Mouse (Mus musculus): ENCODE measurements around the gene Clic4. TPM values are rescaled to one million over a fixed set of nuclear protein-coding genes. Genes with fewer than 3 reads are reported as not detected.

Gene Clic4
- polyA plus RNA-seq, 1 experiment from 2014 or later: 207 TPM

DNA sequence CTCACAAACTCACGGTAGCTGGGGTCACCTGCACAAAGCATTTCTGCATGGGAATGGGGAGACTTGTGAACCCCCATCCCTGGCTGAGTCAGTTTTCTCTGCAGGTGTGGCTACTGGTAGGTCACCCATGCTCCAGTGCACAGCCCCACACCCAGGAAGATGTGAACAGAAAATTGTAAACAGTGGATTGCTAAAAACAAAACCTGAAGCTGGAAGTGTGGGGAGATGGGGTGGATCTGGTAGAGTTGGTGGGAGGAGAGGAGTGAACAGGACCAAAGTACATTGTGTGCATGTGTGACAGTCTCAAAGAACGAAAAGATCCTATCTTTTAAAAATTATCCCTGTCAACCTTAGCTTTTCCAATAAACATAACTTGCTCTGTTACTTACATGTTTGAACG lies 52.0 kb downstream of the Clic4 start:
- Histone ChIP-seq H3K36me3 (replicated peaks) (peaks cover 96% of the 10 kb centered on the region), H3K27ac (replicated peaks) (no peak overlapping the region), H3K9me3 (no peaks in the 10 kb centered on the region), H3K4me1 (no peaks in the 10 kb centered on the region), H3K27me3 (replicated peaks; ENCODE audit: low read depth, poor library complexity, severe bottlenecking) (no peaks in the 10 kb centered on the region), H3K4me3 (no peak overlapping the region)
- WGBS: 91% methylated on average over 3 of the region's 3 CpGs
- no peak for DNase-seq (ENCODE audit: low spot score)

DNA sequence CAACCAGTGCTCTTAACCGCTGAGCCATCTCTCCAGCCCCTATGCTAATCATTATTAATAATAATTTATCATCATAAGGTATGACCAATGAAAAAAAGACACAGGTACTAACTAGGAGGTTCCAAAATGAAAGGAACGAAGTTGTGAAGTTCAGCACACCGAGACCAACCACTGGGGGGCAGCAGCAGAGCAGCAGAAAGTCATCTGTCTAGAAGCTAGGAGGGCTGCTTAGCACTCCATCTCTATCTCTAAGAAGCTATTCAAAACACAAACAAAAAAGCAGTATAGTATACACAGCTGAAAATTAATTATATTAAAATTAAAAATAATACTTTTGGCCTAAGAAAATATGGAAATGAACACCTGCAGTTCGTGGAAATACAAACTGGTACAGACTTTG lies 53.0 kb downstream of the Clic4 start:
- peak; percentile 69 for DNase-seq (ENCODE audit: low spot score)
- Histone ChIP-seq H3K4me1 (no peaks in the 10 kb centered on the region), H3K27ac (replicated peaks) (no peak overlapping the region), H3K27me3 (replicated peaks; ENCODE audit: low read depth, poor library complexity, severe bottlenecking) (no peaks in the 10 kb centered on the region), H3K4me3 (no peak overlapping the region), H3K9me3 (no peaks in the 10 kb centered on the region), H3K36me3 (replicated peaks) (peaks cover 96% of the 10 kb centered on the region)
- 59% methylated on average over 4 of the region's 4 CpGs for WGBS

DNA sequence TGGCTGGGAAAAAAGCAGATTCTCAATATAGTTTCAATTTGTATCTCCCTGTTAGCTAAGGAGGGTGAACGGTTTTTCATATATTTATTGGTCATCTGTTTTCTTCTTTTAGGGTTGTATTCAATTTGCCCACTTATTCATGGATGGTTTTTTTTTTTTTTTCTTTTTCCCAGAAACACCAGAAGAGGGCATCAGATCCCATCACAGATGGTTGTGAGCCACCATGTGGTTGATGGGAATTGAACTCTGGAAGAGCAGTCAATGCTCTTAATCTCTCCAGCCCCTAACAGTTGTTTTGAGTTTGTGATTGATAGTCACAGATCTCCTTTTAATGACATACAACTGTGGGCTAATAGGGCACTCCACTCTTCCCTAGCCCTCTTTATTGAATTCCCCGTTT lies 62.8 kb downstream of the Clic4 start:
- Histone ChIP-seq H3K36me3 (replicated peaks) (peaks cover 39% of the 10 kb centered on the region), H3K27ac (replicated peaks) (no peak overlapping the region), H3K4me3 (no peak overlapping the region), H3K27me3 (replicated peaks; ENCODE audit: low read depth, poor library complexity, severe bottlenecking) (peaks cover 34% of the 10 kb centered on the region), H3K9me3 (peaks cover 5% of the 10 kb centered on the region; the same call in 1 of the 2 replicates), H3K4me1 (peaks cover 9% of the 10 kb centered on the region)
- WGBS: 78% methylated on average over 2 of the region's 2 CpGs
- no peak for DNase-seq (ENCODE audit: low spot score)

DNA sequence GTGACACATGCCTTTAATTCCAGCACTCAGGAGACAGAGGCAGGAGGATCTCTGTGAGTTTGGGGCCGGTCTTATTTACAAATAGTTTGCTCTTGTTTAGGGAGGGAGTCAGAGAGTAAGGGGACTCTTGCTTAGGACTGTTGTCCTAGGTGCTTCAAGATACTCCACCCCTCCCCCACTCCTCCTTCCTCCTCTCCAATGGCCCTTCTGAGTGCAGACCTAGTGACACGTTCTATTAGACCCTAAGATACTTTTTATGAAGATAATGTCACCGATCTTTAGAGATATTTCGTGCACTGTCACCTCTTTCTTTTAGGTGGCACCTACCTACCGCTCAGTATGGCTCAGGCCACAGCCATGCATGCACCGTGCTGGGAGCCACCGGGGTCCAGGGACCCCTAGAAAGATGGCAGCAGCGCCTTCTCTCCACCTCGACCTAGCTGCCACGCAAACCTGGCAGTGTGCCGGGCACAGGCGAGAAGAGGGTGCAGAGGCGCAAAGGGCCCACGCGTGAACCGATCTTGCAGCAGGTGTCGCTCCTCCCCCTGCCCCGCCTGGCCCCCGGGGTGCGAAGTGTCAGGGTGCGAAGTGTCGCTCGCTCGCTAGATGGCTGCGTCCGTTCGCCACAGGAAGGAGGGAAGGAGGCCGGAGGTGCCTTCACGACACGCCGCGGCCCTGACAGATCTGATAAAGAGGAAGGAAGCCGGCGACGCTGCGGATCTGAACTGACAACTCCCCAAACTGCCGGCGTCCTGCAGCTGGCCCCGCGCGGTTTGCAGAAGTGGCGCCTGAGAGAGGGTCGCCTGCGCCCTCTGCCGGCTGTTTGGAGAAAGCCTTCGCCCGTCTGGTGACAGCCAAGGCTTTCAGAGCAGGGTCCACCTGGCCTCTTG lies 66.7 kb downstream of the Clic4 start:
- peaks cover 68% of the 10 kb centered on the region for H3K27me3 ChIP-seq (replicated peaks; ENCODE audit: low read depth, poor library complexity, severe bottlenecking)
- peak overlapping the region; percentile 57 for H3K4me3 ChIP-seq
- WGBS: 2% methylated on average over 47 of the region's 47 CpGs
- DNase-seq (ENCODE audit: low spot score): peak; percentile 90
- H3K36me3 ChIP-seq (replicated peaks): peaks cover 8% of the 10 kb centered on the region
- H3K4me1 ChIP-seq: peaks cover 24% of the 10 kb centered on the region
- peaks cover 5% of the 10 kb centered on the region; the same call in 1 of the 2 replicates for H3K9me3 ChIP-seq
- H3K27ac ChIP-seq (replicated peaks): no peak overlapping the region

DNA sequence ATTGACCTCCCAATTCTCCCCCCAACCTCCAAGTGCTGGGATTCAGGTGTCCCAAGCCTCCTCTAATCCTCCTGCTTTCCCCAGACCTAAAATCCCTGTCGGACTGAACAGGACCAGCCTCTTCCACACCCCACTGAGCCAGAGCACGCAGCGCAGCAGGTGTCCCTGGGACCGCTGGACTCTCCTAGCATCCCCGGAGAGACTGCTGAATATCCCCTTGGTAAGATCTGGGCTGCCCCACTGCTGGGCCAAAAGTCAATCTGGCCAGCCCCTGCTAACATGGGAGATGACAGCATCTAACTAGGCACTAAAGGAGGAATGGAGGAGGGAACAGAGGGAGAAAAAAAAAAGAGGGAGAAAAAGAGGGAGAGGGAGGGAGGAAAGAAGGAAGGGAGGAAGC lies 67.4 kb downstream of the Clic4 start:
- Histone ChIP-seq H3K27me3 (replicated peaks; ENCODE audit: low read depth, poor library complexity, severe bottlenecking) (peaks cover 68% of the 10 kb centered on the region), H3K27ac (replicated peaks) (no peak overlapping the region), H3K9me3 (no peaks in the 10 kb centered on the region), H3K4me3 (no peak overlapping the region), H3K36me3 (replicated peaks) (peaks cover under 1% of the 10 kb centered on the region), H3K4me1 (peaks cover 24% of the 10 kb centered on the region)
- no peak for DNase-seq (ENCODE audit: low spot score)
- WGBS: 10% methylated on average over 5 of the region's 5 CpGs

DNA sequence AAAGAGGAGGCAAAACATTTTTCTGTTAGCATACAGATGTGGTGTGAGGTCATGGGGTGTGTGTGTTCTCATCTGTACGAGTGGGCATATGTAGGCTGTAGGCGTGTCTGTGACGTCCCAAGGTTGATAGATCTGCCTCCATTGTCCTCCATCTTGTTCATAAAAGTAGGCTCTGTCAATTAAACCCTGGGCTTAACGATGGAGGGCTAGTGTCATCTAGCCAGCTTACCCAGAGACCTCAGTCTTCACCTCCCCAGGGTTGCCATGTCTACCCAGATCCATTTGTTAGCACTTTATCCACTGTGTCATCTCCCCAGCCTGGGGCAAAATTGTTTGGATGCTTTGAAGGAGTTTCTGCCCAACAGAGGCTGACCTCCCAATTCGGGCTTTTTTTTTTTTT lies 67.9 kb downstream of the Clic4 start:
- WGBS: 61% methylated on average over 5 of the region's 5 CpGs
- H3K27me3 ChIP-seq (replicated peaks; ENCODE audit: low read depth, poor library complexity, severe bottlenecking): peaks cover 68% of the 10 kb centered on the region

DNA sequence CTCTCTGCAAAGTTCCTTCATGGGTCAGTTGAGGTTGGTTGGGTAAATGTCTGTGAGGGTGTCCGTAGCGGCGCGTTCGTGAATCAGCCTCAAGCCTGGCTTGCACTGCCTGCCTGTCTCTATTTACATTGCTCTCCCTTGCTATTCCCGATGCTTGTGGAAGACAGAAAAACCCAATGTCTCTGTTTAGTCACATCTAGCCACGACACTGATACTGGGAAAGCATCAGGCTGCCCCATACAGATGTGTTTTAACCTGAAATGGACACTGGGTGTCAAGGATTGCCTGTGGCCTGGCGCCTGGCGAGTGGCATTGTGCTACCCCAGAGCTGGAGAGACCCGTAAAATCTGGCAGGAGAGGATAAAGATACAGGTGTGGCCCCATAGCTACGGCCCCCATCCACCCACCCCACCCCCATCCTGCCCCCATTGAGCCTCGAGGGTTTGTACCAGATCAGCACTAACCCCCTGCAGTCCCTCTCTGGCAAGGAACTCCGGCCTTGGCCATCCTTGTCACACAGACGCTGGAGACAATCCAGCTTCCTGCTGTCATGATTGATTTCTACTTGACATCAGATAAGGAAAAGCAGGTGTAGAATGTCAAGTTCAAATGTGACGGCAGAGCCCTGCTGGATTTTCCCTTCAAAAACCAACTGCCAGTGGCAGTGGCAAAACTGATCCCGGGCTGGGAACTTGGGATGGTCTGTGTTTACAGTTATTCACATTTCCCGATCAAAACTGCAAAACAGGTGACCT lies 68.6 kb downstream of the Clic4 start:
- Histone ChIP-seq H3K27ac (replicated peaks) (no peak overlapping the region), H3K9me3 (no peaks in the 10 kb centered on the region), H3K27me3 (replicated peaks; ENCODE audit: low read depth, poor library complexity, severe bottlenecking) (peaks cover 68% of the 10 kb centered on the region), H3K4me3 (peak overlapping the region; percentile 48), H3K4me1 (peaks cover 24% of the 10 kb centered on the region), H3K36me3 (replicated peaks) (no peaks in the 10 kb centered on the region)
- no peak for DNase-seq (ENCODE audit: low spot score)
- 20% methylated on average over 17 of the region's 17 CpGs for WGBS

More for the DNA sequence above, 67.9 kb downstream of the Clic4 start:
- DNase-seq (ENCODE audit: low spot score): no peak
- peaks cover 24% of the 10 kb centered on the region for H3K4me1 ChIP-seq
- H3K27ac ChIP-seq (replicated peaks): no peak overlapping the region
- H3K9me3 ChIP-seq: no peaks in the 10 kb centered on the region
- no peak overlapping the region for H3K4me3 ChIP-seq
- H3K36me3 ChIP-seq (replicated peaks): no peaks in the 10 kb centered on the region

DNA sequence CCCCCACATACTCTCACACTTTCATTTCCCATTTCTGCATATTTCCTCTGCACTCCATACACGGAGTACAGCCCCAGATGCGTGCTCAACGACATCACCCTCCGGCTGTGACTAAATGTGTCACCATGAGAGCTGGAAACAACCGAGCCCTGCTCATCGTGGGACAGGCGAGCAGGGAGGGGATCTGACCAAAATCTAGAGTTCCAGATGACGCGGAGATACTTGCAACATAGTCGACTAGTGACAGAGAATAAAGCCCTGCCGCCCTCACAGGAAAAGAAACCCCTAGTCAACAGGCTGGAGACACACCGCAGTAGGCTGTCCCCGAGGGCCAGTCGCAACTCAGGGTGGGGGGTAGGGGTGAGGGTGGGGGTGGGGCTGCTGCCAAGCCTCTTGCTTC lies 69.3 kb downstream of the Clic4 start:
- WGBS: 14% methylated on average over 14 of the region's 14 CpGs
- H3K36me3 ChIP-seq (replicated peaks): no peaks in the 10 kb centered on the region
- H3K27ac ChIP-seq (replicated peaks): no peak overlapping the region
- DNase-seq (ENCODE audit: low spot score): peak; percentile 25
- peaks cover 68% of the 10 kb centered on the region for H3K27me3 ChIP-seq (replicated peaks; ENCODE audit: low read depth, poor library complexity, severe bottlenecking)
- no peaks in the 10 kb centered on the region for H3K9me3 ChIP-seq
- H3K4me1 ChIP-seq: peaks cover 24% of the 10 kb centered on the region
- peak overlapping the region; percentile 48 for H3K4me3 ChIP-seq

DNA sequence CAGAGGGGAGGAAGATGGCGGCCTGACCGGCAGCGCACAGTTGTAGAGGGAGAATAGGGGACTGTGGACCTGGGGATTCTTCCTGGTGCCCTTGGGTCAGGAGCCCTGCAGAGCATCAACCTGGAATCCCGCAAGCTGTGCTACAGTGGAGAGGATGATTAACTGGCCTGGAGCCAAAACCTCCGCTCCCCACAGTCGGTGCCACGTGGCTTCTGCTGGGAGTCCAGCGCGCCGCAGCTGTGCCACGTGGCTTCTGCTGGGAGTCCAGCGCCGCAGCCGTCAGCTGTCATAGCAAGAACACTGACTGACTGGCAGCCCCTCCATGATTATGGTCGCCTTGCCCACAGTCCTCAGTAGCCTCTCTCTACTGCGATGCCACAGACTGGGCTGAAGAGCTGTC lies 70.8 kb downstream of the Clic4 start:
- DNase-seq (ENCODE audit: low spot score): no peak

DNA sequence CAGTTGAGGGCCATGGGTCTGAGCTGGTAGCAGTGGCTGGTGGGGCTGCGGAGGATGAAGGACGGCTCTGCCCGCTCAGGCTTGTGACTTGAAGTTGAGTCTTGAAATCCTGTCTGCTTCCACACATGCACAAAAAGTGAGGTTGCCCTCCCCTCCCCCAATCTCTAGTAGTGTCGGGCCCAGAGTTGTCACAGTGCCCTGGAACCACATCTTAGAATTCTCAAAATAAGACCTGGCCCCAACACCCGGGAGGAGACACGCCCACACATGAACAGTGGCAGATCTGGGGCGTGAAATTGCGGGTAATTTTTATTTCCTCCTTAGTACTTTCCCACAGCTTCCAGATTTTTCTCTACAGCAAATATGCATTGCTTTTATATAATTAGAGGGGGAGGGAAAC lies 74.8 kb downstream of the Clic4 start:
- H3K4me3 ChIP-seq: no peak overlapping the region
- no peak overlapping the region for H3K27ac ChIP-seq (replicated peaks)
- WGBS: 82% methylated on average over 8 of the region's 8 CpGs
- peaks cover 17% of the 10 kb centered on the region for H3K27me3 ChIP-seq (replicated peaks; ENCODE audit: low read depth, poor library complexity, severe bottlenecking)
- H3K9me3 ChIP-seq: peaks cover 8% of the 10 kb centered on the region; the same call in 1 of the 2 replicates
- no peaks in the 10 kb centered on the region for H3K36me3 ChIP-seq (replicated peaks)
- no peaks in the 10 kb centered on the region; the same call in none of the 2 replicates for H3K4me1 ChIP-seq
- DNase-seq (ENCODE audit: low spot score): no peak

More for the DNA sequence above, 70.8 kb downstream of the Clic4 start:
- H3K27ac ChIP-seq (replicated peaks): no peak overlapping the region
- peaks cover 24% of the 10 kb centered on the region for H3K4me1 ChIP-seq
- H3K27me3 ChIP-seq (replicated peaks; ENCODE audit: low read depth, poor library complexity, severe bottlenecking): peaks cover 53% of the 10 kb centered on the region
- 89% methylated on average over 16 of the region's 16 CpGs for WGBS
- no peak overlapping the region for H3K4me3 ChIP-seq
- H3K9me3 ChIP-seq: no peaks in the 10 kb centered on the region
- no peaks in the 10 kb centered on the region for H3K36me3 ChIP-seq (replicated peaks)

DNA sequence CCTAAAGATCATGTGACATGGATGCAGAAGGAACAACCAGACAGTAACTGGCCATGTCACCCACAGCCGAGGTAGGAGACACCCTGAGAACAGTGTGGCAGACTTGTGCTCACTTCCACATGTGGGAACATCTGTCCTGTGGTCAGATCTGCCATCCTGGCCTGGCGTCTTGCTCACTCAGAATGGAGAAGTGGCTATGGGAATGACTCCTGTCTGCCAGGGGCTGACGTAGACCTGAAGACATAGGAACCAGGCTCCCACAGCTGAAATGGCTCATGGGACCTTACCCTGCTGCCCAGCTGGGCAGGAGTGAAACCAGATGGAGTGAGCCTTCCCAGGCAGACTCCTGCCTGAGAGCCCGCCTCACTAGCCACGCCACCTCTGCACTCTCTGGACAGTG lies 79.8 kb downstream of the Clic4 start:
- Histone ChIP-seq H3K27ac (replicated peaks) (no peak overlapping the region), H3K4me1 (no peaks in the 10 kb centered on the region), H3K9me3 (peaks cover 8% of the 10 kb centered on the region; the same call in 1 of the 2 replicates), H3K4me3 (no peak overlapping the region), H3K27me3 (replicated peaks; ENCODE audit: low read depth, poor library complexity, severe bottlenecking) (peaks cover 3% of the 10 kb centered on the region; the same call in 1 of the 2 replicates), H3K36me3 (replicated peaks) (no peaks in the 10 kb centered on the region)
- 76% methylated on average over 5 of the region's 5 CpGs for WGBS
- no peak for DNase-seq (ENCODE audit: low spot score)

DNA sequence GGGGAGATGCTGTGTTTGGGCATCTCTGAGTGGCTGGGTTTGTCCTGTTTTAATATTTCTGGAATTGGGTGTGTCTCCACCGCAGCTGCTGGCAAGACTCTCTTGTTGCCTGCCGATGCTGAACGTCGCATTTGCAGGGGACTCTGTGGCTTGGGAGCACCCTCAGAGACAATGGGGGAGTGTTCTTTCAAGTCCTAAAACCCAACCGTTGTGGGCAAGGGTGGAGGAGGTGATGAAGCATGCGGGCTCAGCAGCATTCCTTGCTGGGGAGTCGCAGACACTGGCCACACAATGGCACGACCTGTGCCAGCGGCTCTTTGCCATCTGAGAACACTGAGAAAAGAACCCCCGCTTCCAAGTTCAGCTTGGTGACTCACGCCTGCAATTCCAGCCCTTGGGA lies 81.0 kb downstream of the Clic4 start:
- whole genome bisulfite sequencing: 83% methylated on average over 11 of the region's 11 CpGs
- Histone ChIP-seq H3K4me1 (no peaks in the 10 kb centered on the region), H3K4me3 (no peak overlapping the region), H3K27ac (replicated peaks) (no peak overlapping the region), H3K27me3 (replicated peaks; ENCODE audit: low read depth, poor library complexity, severe bottlenecking) (peaks cover 3% of the 10 kb centered on the region; the same call in 1 of the 2 replicates), H3K36me3 (replicated peaks) (no peaks in the 10 kb centered on the region), H3K9me3 (peaks cover 8% of the 10 kb centered on the region; the same call in 1 of the 2 replicates)
- DNase-seq (ENCODE audit: low spot score): no peak

Data from embryonic facial prominence, embryonic 10.5 days (tissue).